Mouse (Mus musculus) liver, embryonic 11.5 days (tissue): ENCODE measurements around the gene Laptm5. TPM values are rescaled to one million over a fixed set of nuclear protein-coding genes. Genes with fewer than 3 reads are reported as not detected.

Source experiments
- ATAC-seq: fragments of 200-750 bp; cut with Nextera tagmentation; replicated peaks from 2 replicates; pipeline ENCODE4 v1.8.0; 2017; ENCODE audit warnings: moderate number of reproducible peaks, mild to moderate bottlenecking, moderate TSS enrichment, moderate library complexity; ENCODE audit not compliant: low FRiP score
- DNase-seq: peaks from one replicate; pipeline ENCODE4 v3.0.0-alpha.2; 2017; ENCODE audit warnings: low spot score
- H3K27ac ChIP-seq: fragments of 300-500 bp; sonication (generic); 2 replicates; pipeline ENCODE4 v1.5.1; 2014; ENCODE audit warnings: mild to moderate bottlenecking, low read depth, low read length, control low read depth
- H3K27me3 ChIP-seq: fragments of 300-500 bp; sonication (generic); replicated peaks from 2 replicates; pipeline ENCODE4 v1.6.1; 2014; ENCODE audit warnings: low read length, mixed read lengths; ENCODE audit not compliant: control insufficient read depth, insufficient read depth
- H3K36me3 ChIP-seq: fragments of 300-500 bp; sonication (generic); 2 replicates; pipeline ENCODE4 v1.6.1; 2014; ENCODE audit warnings: mild to moderate bottlenecking, low read length, moderate library complexity, mixed read lengths; ENCODE audit not compliant: control insufficient read depth, insufficient read depth
- H3K4me1 ChIP-seq: fragments of 300-500 bp; sonication (generic); replicated peaks from 2 replicates; pipeline ENCODE4 v1.6.1; 2014; ENCODE audit warnings: low read length, mixed read lengths; ENCODE audit not compliant: control insufficient read depth, insufficient read depth
- H3K4me2 ChIP-seq: fragments of 300-500 bp; sonication (generic); 2 replicates; pipeline ENCODE4 v1.6.1; 2014; ENCODE audit warnings: mild to moderate bottlenecking, control low read depth, moderate library complexity
- H3K4me3 ChIP-seq: fragments of 300-500 bp; sonication (generic); 2 replicates; pipeline ENCODE4 v1.5.1; 2014; ENCODE audit warnings: low read depth, low read length, control low read depth
- H3K9ac ChIP-seq: fragments of 300-500 bp; sonication (generic); 2 replicates; pipeline ENCODE4 v1.6.1; 2014; ENCODE audit warnings: low read depth, low read length, control low read depth
- H3K9me3 ChIP-seq: fragments of 300-500 bp; sonication (generic); 2 replicates; pipeline ENCODE4 v1.6.1; 2016; ENCODE audit warnings: low read length, inconsistent platforms, mixed read lengths; ENCODE audit not compliant: control insufficient read depth
- WGBS: fragments of 180-500 bp; shearing (Covaris S2); extraction: QIAGEN DNeasy Blood & Tissue Kit; methylation state at CpG from one replicate; pipeline ENCODE4 v1.1.7; 2014; 5-methylcytosine and 5-hydroxymethylcytosine counted together
- polyA plus RNA-seq: library from polyadenylated mRNA; unstranded; fragments of >200 nt; fragmentation: Nextera tagmentation; extraction: Ambion mirVana; gene quantifications from 2 replicates; pipeline ENCODE4 v1.2.1, GENCODE M21; 2014

The Laptm5 gene
- polyA plus RNA-seq, 1 experiment from 2014 or later, result 93.3 TPM

DNA sequence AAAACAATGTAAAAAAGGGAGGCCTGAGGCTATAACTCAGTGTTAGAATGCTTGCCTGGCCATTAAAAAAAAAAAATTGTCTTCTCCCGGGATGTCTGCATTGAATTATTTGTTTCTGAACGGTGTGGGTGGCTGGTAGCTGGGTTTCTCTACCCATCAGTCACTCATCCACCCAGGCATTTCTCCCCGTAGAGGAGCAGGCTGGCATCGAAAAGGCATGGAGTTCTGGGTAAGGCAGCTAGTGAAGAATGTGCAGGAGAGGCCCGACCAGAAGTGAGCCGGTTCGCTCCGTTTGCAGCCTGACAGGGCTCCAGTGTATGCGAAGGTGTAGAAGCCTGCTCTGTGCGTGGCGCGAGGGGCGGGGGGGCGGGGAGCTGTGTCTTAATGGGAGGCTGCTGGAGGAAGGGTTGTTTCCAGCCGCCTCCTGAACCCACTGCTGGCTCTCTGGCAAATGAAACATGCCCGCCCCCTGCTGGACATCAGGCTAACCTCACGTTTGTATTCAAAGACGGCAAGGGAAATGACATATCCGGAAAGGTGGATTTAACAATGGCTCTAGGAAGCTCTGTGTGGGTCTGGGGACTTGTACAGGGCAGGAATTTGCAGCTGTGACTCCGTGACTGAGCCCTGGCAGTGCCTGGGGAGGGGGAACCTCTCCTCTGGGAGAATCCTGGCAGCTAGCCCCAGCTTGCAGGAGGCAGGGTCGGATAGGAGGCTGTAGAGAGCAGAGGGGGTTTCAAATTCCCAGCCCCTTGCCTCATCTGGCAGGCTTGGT lies 34.5 kb upstream of the Laptm5 start:
- H3K36me3 ChIP-seq, result no peaks in the 10 kb centered on the region
- no peak overlapping the region for H3K27ac ChIP-seq
- no peak overlapping the region for H3K9ac ChIP-seq
- H3K27me3 ChIP-seq, result peaks cover 4% of the 10 kb centered on the region
- ATAC-seq, result peak; percentile 31; the same call in 1 of the 2 replicates
- no peaks in the 10 kb centered on the region for H3K4me1 ChIP-seq
- peak; percentile 84 for DNase-seq
- 9% methylated on average over 21 of the region's 21 CpGs for WGBS
- no peaks in the 10 kb centered on the region for H3K9me3 ChIP-seq
- H3K4me3 ChIP-seq, result 0 out of 2 replicates have a peak overlapping the region, but pooled peaks have one; percentile 19
- peak overlapping the region; percentile 39 for H3K4me2 ChIP-seq

DNA sequence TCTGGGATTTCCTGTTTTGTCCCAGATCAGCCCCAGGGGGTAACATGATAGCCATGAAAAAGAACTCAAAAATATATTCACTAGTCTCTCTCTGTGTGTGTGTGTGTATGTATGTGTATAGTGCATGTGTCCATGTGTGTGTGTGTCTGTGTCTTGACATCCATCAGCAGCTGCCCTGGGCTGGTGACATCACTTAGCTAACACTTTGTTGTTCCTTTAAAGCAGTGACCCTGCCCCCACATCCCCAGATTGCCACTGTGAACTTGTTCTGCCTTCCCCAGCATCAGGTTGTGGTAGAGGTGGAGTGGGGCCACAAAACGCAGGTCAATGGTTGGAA lies 33.9 kb upstream of the Laptm5 start:
- DNase-seq, result no peak
- no peaks in the 10 kb centered on the region for H3K9me3 ChIP-seq
- peaks cover 4% of the 10 kb centered on the region for H3K27me3 ChIP-seq
- 79% methylated on average over 1 of the region's 1 CpGs for WGBS
- H3K4me2 ChIP-seq, result no peak overlapping the region
- H3K4me1 ChIP-seq, result no peaks in the 10 kb centered on the region
- no peak overlapping the region for H3K4me3 ChIP-seq
- no peaks in the 10 kb centered on the region for H3K36me3 ChIP-seq
- no peak overlapping the region for H3K9ac ChIP-seq
- no peak for ATAC-seq
- no peak overlapping the region for H3K27ac ChIP-seq

DNA sequence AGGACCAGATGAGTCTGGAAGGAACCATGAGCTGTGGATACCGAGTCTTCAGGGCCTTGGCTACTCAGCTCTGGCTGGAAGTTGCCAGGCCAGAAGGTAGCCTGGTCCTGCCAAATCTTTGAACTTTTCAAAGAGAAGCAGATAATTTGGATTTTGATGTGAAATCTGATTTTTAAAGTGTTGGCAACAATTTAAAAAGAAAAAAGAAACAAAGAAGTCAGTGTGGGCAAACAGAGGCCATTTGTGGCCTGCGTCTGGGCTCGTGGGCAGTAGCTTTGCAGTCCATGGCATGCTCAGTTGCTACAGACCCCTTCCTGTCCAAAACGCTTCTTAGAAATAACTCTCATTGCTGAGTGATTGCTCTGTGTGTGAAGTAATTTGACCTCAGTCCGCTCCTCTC lies 31.6 kb upstream of the Laptm5 start:
- H3K4me3 ChIP-seq, result no peak overlapping the region
- 75% methylated on average over 5 of the region's 5 CpGs for WGBS
- no peak overlapping the region for H3K4me2 ChIP-seq
- no peaks in the 10 kb centered on the region for H3K9me3 ChIP-seq
- H3K27ac ChIP-seq, result no peak overlapping the region
- no peak for ATAC-seq
- H3K36me3 ChIP-seq, result no peaks in the 10 kb centered on the region
- peaks cover 4% of the 10 kb centered on the region for H3K27me3 ChIP-seq
- DNase-seq, result no peak
- peaks cover 3% of the 10 kb centered on the region; the same call in 1 of the 2 replicates for H3K4me1 ChIP-seq
- no peak overlapping the region for H3K9ac ChIP-seq

DNA sequence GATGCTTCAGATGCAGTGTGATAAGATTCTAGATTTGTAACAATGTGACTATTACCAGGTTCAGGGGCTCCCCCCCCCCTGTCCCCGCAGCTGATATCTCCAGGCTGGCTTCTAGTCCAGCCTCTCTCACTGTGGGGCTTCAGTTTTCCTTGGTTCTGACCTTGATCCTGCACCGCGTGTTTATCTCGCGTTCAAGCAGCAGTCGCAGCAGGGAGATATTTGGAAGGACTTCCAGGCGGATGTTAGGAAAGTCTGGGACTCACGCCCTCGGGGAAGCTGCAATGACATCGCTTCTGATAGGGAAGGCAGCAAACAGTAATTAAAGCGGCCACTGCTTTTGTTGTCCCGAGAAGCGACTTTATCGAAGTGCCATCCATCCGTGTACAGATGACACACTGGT lies 30.2 kb upstream of the Laptm5 start:
- 49% methylated on average over 15 of the region's 15 CpGs for WGBS
- ATAC-seq, result no peak
- H3K9ac ChIP-seq, result no peak overlapping the region

DNA sequence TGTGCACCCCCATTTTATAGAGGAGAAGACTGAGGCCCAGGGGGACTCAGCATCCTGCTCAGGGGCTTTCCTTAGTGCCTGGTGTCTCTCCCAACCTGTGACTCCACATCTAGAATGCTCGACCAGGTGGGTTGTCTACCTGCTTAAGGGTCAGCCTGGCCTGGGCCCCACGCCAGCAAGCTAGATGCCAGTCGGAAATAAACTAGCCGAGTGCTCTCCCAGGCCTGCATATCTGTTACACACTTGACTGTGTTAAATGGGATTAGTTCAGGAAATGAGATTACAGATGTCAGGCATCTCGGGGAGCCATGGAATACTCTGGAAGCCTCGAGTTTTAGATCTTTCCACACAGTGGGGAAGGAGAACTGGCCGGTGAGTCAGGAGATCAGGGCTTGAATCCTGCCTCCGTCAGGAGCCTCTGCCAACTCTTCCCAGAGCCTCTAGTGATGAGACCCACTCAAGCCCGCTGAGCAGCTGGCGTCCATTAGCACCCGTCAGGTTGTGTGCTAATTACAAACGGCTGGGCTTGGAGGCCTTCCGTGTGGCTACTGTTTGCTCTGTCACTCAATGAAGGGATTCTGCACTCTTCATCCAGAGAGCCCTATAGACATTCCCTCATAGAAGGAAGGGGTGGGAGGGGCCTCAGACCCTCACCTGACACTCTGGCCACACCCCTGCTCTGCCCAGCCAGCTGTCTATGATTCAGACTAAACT lies 28.9 kb upstream of the Laptm5 start:
- no peak for DNase-seq
- H3K27ac ChIP-seq, result no peak overlapping the region
- H3K36me3 ChIP-seq, result no peaks in the 10 kb centered on the region
- no peak for ATAC-seq
- 50% methylated on average over 13 of the region's 13 CpGs for WGBS
- H3K4me2 ChIP-seq, result no peak overlapping the region
- H3K9me3 ChIP-seq, result no peaks in the 10 kb centered on the region
- peaks cover 2% of the 10 kb centered on the region for H3K27me3 ChIP-seq
- no peak overlapping the region for H3K9ac ChIP-seq
- peaks cover 3% of the 10 kb centered on the region; the same call in 1 of the 2 replicates for H3K4me1 ChIP-seq
- H3K4me3 ChIP-seq, result no peak overlapping the region

More for the DNA sequence above, 30.2 kb upstream of the Laptm5 start:
- Histone ChIP-seq H3K27ac (no peak overlapping the region), H3K27me3 (peaks cover 2% of the 10 kb centered on the region), H3K9me3 (no peaks in the 10 kb centered on the region), H3K4me3 (no peak overlapping the region), H3K36me3 (no peaks in the 10 kb centered on the region), H3K4me1 (peaks cover 3% of the 10 kb centered on the region; the same call in 1 of the 2 replicates), H3K4me2 (no peak overlapping the region)
- DNase-seq, result no peak

DNA sequence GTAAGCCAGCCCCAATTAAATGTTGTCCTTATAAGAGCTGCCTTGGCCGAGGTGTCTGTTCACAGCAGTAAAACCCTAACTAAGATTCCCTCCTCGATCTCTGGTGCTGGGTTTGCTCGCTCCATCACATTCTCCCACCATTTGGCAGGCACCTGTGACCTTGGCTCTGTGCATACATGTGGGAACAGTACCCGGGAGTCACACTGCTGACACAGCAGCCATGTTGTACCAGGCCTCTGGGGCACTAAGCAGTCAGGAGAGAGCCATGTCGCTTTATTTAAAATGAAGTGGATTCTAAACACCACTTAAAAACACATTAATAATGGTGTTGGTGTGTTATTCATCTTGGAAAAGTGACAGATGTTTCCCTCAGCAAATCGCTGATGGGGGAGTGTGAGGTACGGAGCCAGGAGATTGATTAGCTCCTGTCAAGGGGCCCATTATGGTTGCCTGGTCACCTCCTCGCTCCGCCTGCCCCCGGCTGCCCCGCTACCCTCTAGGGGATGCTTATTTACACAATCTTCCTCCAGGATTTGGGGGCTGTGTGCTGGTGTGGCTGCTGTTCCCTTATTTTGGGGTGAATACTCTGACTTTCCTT lies 25.7 kb upstream of the Laptm5 start:
- Histone ChIP-seq H3K4me2 (no peak overlapping the region), H3K36me3 (no peaks in the 10 kb centered on the region), H3K4me3 (no peak overlapping the region), H3K9ac (no peak overlapping the region), H3K9me3 (no peaks in the 10 kb centered on the region), H3K27ac (no peak overlapping the region), H3K27me3 (peaks cover 2% of the 10 kb centered on the region), H3K4me1 (peaks cover 17% of the 10 kb centered on the region)
- ATAC-seq (no peak), DNase-seq (no peak)
- 57% methylated on average over 11 of the region's 11 CpGs for WGBS

DNA sequence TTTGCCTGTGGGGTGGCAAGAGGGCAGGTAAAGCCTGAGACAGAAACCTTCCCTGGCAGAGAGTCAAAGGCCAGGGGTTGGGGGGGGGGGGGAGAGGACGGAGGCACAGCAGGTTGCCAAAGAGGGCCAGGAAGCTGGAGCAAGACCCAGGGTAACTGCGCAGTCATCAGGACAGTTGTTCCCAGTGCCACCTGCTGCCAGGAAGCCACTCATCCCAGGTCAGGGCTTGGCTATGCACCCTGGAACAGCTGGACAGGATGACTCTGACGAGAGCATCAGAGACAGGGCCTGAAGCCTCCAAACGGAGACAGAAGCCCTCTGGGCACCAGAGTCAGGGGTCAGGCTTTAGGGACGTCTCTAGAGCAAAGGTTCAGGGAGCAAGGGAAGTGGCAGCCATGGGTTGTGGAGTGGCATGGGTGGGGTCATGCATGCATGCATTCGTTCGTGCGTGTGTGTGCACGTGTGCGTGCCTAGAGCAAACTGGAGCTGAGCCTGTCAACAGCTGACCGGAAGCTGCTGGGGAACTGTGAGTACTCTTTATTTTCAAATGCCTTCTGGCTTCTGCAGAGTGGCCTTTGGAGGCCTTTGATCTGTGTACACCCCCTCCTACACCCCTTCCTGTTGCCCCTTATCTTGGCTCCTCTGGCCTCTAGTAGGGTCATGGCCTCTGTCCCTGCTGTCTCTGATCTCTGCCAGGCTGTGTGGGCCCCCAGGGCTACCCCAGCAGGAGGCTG lies 23.0 kb upstream of the Laptm5 start:
- peak overlapping the region; percentile 27; the same call in 1 of the 2 replicates for H3K27ac ChIP-seq
- ATAC-seq (peak; percentile 58), DNase-seq (no peak)
- H3K9ac ChIP-seq, result no peak overlapping the region
- WGBS, result 42% methylated on average over 11 of the region's 11 CpGs
- no peaks in the 10 kb centered on the region for H3K36me3 ChIP-seq
- H3K4me2 ChIP-seq, result no peak overlapping the region
- H3K4me1 ChIP-seq, result peaks cover 14% of the 10 kb centered on the region
- no peaks in the 10 kb centered on the region for H3K9me3 ChIP-seq
- H3K27me3 ChIP-seq, result no peaks in the 10 kb centered on the region
- H3K4me3 ChIP-seq, result no peak overlapping the region

DNA sequence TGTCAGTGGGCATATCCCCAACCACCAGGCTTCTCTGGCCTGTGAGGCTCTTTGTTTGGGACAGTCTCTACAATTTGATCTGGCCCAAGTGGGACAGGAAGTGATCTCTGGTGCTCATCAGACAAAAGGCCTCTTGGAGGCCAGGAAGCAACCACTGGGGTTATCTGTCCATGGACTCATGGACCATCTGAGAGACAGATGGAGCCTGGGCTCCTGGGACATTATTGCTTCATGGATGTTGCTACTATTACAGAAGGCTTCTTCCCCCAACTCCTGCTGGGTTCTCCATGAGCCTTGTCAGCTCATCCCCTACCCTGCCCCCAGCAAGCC lies 22.4 kb upstream of the Laptm5 start:
- Histone ChIP-seq H3K27ac (no peak overlapping the region), H3K9ac (no peak overlapping the region), H3K36me3 (no peaks in the 10 kb centered on the region), H3K27me3 (no peaks in the 10 kb centered on the region), H3K4me1 (peaks cover 14% of the 10 kb centered on the region), H3K4me3 (no peak overlapping the region), H3K4me2 (no peak overlapping the region), H3K9me3 (no peaks in the 10 kb centered on the region)
- DNase-seq (no peak), ATAC-seq (no peak)
